Comparison of ENCODE assay signal across 10 mouse cellular contexts in the genomic region with DNA sequence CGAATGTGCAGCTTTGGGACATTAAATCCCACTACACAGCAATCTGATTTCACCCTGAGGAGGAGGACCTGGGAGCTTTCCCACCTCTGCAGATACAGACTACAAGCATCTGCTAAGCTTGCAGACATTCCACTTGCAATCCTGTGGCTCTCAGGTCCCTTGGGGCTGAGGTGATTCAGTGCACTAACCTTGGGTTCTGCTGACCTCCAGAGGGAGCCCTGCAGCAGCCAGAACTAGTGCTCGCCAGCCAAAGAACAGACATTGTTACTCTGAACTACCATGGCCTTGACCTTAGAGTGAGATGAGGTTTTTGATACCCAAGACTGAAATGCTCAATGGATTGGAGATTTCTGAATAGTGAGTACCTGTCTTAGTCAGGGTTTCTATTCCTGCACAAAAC. TPM values are rescaled to one million over a fixed set of nuclear protein-coding genes. Genes with fewer than 3 reads are reported as not detected.
DNase-seq lines count a peak whose midpoint lies in the region; ATAC-seq and TF ChIP-seq lines count a peak whose summit lies in the region.
"Had no signal": no experiment of that assay in that cellular context is flagged by ENCODE, and none has a peak within 500 bp of the region (broad histone marks: within the 10 kb centered on the region; RNA-seq: fewer than 3 reads in every experiment).

No protein-coding gene starts in this region.

- no peaks in the 10 kb centered on the region for H3K4me1 ChIP-seq in heart, adult 2 months (ENCODE audit: control insufficient read depth, insufficient read depth, low read length)
- H3K4me1 ChIP-seq in testis, adult 2 months (ENCODE audit: control insufficient read depth, insufficient read depth, low read length) = peaks cover under 1% of the 10 kb centered on the region
- no peaks in the 10 kb centered on the region for H3K4me1 ChIP-seq in embryonic facial prominence, embryonic 14.5 days (ENCODE audit: control insufficient read depth, insufficient read depth, low read length)

- no peaks in the 10 kb centered on the region for H3K79me2 ChIP-seq in heart, adult 2 months (replicated peaks; ENCODE audit: control insufficient read depth, insufficient read depth, low read length)

- no peaks in the 10 kb centered on the region for H3K27me3 ChIP-seq in heart, adult 2 months (ENCODE audit: control insufficient read depth, insufficient read depth, low read length)
- no peaks in the 10 kb centered on the region for H3K27me3 ChIP-seq in testis, adult 2 months (ENCODE audit: control insufficient read depth, insufficient read depth, low read length)
- H3K27me3 ChIP-seq in embryonic facial prominence, embryonic 14.5 days (replicated peaks; ENCODE audit: control insufficient read depth, insufficient read depth, low read length) = no peaks in the 10 kb centered on the region

- no peak overlapping the region for H3K4me3 ChIP-seq in heart, adult 2 months
- no peak overlapping the region for H3K4me3 ChIP-seq in testis, adult 2 months (ENCODE audit: control insufficient read depth, low read depth, low read length)
- no peak overlapping the region for H3K4me3 ChIP-seq in embryonic facial prominence, embryonic 14.5 days (ENCODE audit: low read depth, low read length)

- no peak overlapping the region for H3K27ac ChIP-seq in heart, adult 2 months
- no peak overlapping the region for H3K27ac ChIP-seq in testis, adult 2 months (ENCODE audit: control insufficient read depth, insufficient read depth, low read depth, low read length)
- no peak overlapping the region for H3K27ac ChIP-seq in embryonic facial prominence, embryonic 14.5 days (replicated peaks; ENCODE audit: low read depth, low read length)

- no peak overlapping the region for H3K4me2 ChIP-seq in embryonic facial prominence, embryonic 14.5 days (ENCODE audit: low read depth, low read length)

- no peak overlapping the region for H3K9ac ChIP-seq in heart, adult 2 months (ENCODE audit: low read depth, low read length)
- no peak overlapping the region for H3K9ac ChIP-seq in embryonic facial prominence, embryonic 14.5 days (ENCODE audit: low read depth, low read length)

- TF ChIP-seq CTCF in heart, adult 2 months (IDR thresholded peaks at IDR 0.05) = peak; percentile 21; the same call in 1 of the 2 replicates
- TF ChIP-seq CTCF in testis, adult 2 months (IDR thresholded peaks at IDR 0.05; ENCODE audit: control insufficient read depth, insufficient read depth, insufficient replicate concordance, low read depth, low read length) = peak; percentile 20; the same call in 1 of the 2 replicates

- intact Hi-C loops in heart, adult 2 months (cut with DNase I) = no loop called here
- intact Hi-C loops in heart, postnatal 25 days (cut with DNase I) = no loop called here
- intact Hi-C loops in gastrocnemius, postnatal 36 days (cut with DNase I) = no loop called here

- no peaks in the 10 kb centered on the region for H3K36me3 ChIP-seq in heart, adult 2 months (ENCODE audit: control insufficient read depth, insufficient read depth, low read length)
- no peaks in the 10 kb centered on the region for H3K36me3 ChIP-seq in testis, adult 2 months (ENCODE audit: control insufficient read depth, insufficient read depth, low read length)
- H3K36me3 ChIP-seq in embryonic facial prominence, embryonic 14.5 days (ENCODE audit: control insufficient read depth, insufficient read depth, low read length) = no peaks in the 10 kb centered on the region

- no peak for TF ChIP-seq EP300 in heart, adult 2 months (IDR thresholded peaks at IDR 0.05; ENCODE audit: insufficient read depth, low read depth, low read length)

- DNase-seq in heart, adult 2 months = no peak
- DNase-seq in heart, postnatal 25 days (ENCODE audit: low spot score) = no peak
- no peak for DNase-seq in testis, postnatal 10 days (ENCODE audit: low spot score)
- peak; percentile 18 for DNase-seq in embryonic facial prominence, embryonic 14.5 days (ENCODE audit: low spot score)
- DNase-seq in spleen, postnatal 14 days (ENCODE audit: low spot score in 2 of 2) = no peak
- DNase-seq in gastrocnemius, postnatal 36 days = no peak
- no peak for DNase-seq in left cerebral cortex, adult 8-10 months (ENCODE audit: low spot score in 2 of 2)
- DNase-seq: cerebellum, adult 11-12 months had no signal

- ATAC-seq in embryonic facial prominence, embryonic 14.5 days (ENCODE audit: low read depth) = no peak

- H3K9me3 ChIP-seq in embryonic facial prominence, embryonic 14.5 days (ENCODE audit: control insufficient read depth, low read length) = no peaks in the 10 kb centered on the region

- 58% methylated on average over 2 of the region's 2 CpGs for WGBS in heart, adult 2 months
- 70% methylated on average over 2 of the region's 2 CpGs for WGBS in embryonic facial prominence, embryonic 14.5 days

- no peak for TF ChIP-seq POLR2A in heart, adult 2 months (IDR thresholded peaks at IDR 0.05; ENCODE audit: insufficient read depth, low read depth, low read length)
- TF ChIP-seq POLR2A in testis, adult 2 months (IDR thresholded peaks at IDR 0.05; ENCODE audit: control insufficient read depth, low read depth, low read length) = no peak

RNA-seq across cellular contexts. Expression of a gene that starts 4.4 kb away (rescaled TPM):
- not detected for total RNA-seq in heart, adult 2 months (2021)
- 0.04 TPM in 1 of 2 replicates, not detected in the other for polyA plus RNA-seq in heart, adult 2 months (2012; rRNA removed)
- total RNA-seq in heart, postnatal 25 days (2021) = not detected
- not detected in 2 replicates for polyA plus RNA-seq in testis, adult 2 months (2012; rRNA removed)
- 5.7 and 6.8 TPM in 2 replicates for polyA plus RNA-seq in embryonic facial prominence, embryonic 14.5 days (2014; fragmentation: Nextera tagmentation; extraction: Ambion mirVana)
- total RNA-seq in gastrocnemius, postnatal 36 days (2021) = under 1 TPM; 0.08 to 0.17 TPM
- 10 to 100 TPM in 3 of 4 experiments, 1 to 10 TPM in 1; 6.9 to 11.6 (median 11.0) TPM for total RNA-seq in left cerebral cortex, adult 8-10 months (2022)
- total RNA-seq: megakaryocyte progenitor cell, adult 5-6 weeks had no signal

Comparison
In these comparisons a context has a peak if more than half of its experiments do, and no peak if none do; other contexts are left out.
1. RNA of a gene that starts 4.4 kb away (total RNA-seq): 6.9 to 11.6 TPM in left cerebral cortex, adult 8-10 months; 0.08 to 0.17 TPM in gastrocnemius, postnatal 36 days, not detected in heart, adult 2 months and not detected in heart, postnatal 25 days; every median in the first group is over 4 times any median in the second.